Mouse (Mus musculus): ENCODE data around the gene Olfr137.

GRCm38 (mm10) chr17:38329531-38329930, 22.2 kb upstream of the Olfr137 start, which contains the start of gene Olfr136:
- no peak for TF ChIP-seq POLR2A (IDR thresholded peaks at IDR 0.05; ENCODE audit: extremely low read depth, insufficient read depth, low read length)
- no peak for TF ChIP-seq CTCF (IDR thresholded peaks at IDR 0.05; ENCODE audit: extremely low read depth, insufficient read depth, low read length)
